Mouse (Mus musculus): ENCODE results near the gene Mthfd2l.

Gene Mthfd2l

DNA sequence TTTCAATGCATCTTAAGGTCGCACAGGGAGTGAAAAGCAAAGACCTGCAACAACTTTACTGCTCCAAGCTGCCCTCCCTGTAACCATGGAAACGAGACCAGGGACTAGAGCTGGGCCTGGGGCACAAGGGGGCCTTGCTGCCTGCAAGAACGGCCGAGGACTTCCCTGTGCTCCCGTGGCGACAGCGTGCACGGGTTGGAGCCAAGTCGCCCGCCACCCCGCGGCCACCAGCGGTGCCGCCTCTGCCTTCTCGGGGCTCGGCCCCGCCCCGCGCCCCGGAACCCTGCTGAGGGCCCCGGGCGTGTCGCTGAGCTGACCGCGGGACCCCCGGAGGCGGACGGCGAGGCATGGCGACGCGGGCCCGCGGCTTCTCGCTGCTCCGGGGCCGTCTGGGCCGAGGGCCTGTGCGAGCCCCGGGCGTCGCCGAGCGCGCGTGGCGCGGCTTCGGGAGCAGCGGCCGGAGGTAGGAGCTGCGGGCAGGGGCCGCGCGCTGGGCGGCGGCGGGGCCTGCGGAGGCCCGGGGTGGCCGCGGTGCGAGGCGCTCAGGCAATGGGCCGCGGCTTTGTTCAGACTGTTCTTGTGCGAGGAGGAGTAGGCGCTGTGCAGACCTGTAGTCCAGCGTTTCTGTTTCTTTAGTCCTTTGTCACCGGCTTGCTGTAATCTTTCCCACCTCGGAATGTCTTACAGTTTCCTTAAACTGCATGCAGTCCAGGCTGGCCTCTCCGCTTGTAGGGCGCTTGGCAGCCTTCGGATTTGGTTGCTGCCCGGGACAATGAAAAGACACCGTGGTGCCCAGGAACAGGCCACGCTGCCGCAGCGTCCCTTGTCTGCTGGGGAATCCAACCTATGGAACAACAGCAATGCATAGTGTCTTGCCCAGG lies at the start of gene Mthfd2l:
Gene Mthfd2l, plus strand, starts transcription at position 147 of the 881 bp plus-strand sequence.
- DNase-seq (ENCODE audit: low spot score): peak; percentile 70

DNA sequence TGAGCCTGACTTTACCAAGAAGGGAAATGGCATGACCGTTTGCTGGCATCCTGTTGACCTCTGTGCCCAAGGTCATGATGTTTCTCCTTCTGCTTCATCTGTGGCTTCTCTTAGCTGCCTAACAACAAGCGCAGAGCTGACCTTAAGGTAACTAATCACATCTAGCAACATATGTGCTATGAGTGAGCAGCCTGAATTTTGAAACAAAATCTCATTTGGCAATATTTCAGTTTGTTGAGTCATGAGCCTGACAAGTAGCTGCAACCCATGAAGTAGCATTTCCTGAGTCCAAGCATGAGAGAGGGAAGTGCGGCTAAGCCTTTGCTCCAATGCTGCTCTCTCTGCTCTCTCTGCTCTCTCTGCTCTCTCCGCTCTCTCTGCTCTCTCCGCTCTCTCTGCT lies 49.2 kb upstream of the Mthfd2l start:
- DNase-seq (ENCODE audit: low spot score): no peak

DNA sequence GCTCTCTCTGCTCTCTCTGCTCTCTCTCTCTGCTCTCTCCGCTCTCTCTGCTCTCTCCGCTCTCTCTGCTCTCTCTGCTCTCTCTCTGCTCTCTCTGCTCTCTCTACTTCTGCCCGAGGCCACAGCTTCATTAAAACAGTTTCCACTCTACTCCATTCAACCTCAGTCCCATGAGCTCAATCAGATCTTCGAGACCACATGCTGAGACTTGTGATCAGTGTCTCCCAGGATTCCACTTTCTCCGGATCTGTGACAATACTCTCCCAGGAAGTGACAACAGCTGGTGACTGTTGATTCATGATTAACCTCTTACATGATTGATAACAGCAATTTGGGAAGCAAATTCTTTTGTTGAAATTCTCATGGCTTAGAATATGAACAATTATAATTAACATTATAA lies 48.8 kb upstream of the Mthfd2l start:
- no peak for DNase-seq (ENCODE audit: low spot score)

DNA sequence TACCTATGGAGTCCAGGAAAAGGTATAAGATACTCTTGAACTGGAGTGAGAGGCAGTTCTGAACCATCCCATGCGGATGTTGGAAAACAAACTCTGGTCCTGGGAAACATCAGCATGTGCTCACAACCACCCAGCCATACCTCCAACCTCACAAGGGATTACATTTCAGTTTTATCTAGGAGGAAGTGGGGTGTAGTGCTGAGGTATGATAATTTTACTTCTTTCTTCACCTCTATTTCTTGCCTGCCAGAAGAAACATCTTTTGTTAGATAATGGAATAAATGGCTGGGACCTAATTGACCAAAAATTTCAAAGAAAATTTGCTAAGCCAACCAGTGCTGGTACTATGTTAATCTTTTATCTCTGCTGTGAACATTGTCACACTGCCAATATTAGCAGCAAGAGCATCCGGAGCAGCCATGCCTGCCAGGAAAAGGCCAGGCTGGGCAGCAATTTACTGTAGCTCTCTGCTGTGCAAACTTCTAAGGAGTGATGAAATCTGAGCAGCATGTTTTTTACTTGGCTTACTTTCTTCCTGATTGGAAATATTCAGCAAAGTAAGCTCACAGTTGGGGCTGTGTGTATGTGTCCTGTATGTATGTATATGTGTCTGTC lies 46.2 kb upstream of the Mthfd2l start:
- DNase-seq (ENCODE audit: low spot score): no peak

DNA sequence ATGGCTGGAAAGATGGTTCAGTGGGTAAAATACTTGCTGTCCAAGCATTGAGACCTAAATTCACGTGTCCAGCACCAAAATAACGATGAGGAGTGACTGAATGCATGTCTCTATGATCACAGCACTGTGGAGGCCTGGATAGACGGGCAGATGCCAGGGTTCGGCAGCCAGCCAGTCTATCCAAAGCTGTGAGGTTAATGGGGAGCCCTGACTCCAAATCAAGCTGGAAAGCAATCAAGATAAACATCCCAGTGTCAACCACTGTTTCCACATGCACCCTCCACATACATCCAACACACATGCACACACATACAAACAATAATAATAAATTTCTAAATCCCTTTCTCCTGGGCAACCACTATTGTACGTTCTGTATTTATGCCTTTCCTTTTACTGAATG lies 42.3 kb upstream of the Mthfd2l start:
- DNase-seq (ENCODE audit: low spot score): no peak

DNA sequence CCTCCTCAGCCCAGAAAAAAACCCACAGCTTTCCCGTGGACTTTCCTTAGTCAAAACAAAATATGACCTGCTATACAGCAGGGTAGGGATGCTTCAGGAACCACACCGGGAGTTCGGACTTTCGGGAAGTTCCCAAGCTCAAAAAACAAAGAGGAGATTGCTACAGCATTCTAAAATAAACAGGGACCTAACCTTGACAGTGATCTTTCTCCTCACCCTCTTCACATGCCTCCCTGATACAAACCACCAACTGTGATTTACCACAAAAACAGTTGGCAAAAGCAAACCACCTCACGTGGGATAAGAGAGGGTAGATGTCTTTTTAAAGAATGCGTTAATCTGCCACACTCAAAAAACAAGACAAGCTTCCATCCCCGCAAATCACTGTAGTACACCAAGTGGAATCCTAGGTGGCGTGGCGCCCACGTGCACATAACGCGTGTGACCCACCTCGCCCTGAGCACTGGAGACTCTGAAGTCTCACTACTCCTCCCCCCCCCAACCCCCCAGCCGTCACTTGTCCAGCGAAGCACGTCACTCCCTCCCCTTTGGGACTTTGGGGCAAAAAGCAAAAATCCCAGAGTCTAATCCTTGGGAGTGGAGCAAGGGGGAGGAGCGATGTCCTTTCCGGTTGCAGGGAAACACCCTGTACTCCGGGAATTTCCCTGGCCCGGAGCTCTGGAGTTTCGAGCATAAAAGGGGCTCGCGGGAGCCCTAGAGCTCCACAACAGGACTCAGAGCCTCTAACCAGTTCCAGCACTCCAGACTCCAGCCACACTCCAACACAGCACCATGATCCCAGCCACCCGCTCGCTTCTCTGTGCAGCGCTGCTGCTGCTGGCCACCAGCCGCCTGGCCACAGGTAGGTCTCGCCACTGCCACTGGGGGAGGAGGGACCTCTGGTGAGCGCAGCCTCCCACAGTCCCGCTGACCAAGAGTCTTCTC lies 40.1 kb upstream of the Mthfd2l start, which contains the start of gene Cxcl1:
Gene Cxcl1, plus strand, starts transcription at position 723 of the 945 bp plus-strand sequence.
- no peak for DNase-seq (ENCODE audit: low spot score)

DNA sequence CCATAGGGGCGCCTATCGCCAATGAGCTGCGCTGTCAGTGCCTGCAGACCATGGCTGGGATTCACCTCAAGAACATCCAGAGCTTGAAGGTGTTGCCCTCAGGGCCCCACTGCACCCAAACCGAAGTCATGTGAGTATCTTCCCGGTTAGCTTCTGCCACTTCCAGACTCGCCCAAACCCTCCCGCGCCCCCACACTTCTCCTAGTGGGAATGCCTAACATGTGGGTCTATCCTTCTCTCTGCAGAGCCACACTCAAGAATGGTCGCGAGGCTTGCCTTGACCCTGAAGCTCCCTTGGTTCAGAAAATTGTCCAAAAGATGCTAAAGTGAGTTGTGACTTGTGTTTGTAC lies 39.5 kb upstream of the Mthfd2l start:
- no peak for DNase-seq (ENCODE audit: low spot score)

DNA sequence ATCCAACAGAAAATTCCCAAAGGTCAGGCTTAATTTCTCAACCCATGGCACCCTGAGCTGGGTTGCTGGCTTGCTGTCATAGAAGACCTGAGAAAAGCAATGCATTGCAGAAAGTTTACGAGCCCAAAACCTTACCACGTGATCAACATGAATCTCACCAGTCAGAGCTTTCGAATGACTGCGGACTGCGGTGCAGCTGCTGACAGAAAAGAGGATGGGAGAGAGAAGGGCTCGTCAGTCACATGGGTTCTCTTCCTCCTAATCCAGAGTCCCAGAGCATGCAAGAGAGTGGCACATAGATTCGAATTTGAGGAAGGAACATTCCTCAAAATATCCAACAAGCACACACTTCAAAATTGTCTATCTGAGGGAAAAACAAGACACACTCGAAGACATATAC lies 36.7 kb upstream of the Mthfd2l start:
- DNase-seq (ENCODE audit: low spot score): no peak

DNA sequence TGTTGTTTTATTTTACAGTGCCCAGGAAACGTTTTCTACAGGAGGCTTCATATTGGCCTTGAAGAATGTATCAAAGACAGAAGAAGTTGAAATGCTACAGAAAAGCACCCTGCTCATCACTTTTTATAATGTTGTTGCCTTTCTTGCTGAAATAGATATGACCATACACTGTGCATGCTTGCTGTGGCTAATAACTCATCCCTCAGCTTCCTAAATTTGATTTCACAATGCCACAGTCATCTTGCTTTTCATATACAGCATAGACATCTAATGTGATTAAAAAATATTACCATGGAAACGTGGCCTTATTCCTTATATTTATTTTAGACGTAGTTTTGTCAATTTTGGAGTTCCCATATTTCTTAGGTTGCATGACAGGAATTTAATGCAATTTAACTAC lies 33.5 kb upstream of the Mthfd2l start:
- DNase-seq (ENCODE audit: low spot score): no peak

DNA sequence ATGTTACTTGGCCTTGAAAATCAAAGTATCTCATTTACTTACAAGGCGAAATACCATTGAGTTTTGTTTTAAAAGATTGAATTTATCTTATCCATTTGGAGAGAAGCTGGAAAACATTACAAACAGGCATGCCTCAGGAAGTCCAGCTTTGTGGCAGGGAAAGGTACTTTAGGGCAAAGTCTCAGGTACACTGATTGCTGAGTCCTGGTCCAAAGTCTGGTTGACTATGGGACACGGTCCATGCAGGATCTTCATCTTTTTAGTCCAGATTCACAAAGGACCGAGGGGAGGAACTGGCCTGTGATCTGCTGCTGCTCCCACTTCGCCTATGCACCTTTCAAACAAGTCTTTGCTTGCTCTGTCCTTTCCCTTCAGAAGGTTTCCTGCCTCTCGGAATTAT lies 31.6 kb upstream of the Mthfd2l start:
- DNase-seq (ENCODE audit: low spot score): no peak

DNA sequence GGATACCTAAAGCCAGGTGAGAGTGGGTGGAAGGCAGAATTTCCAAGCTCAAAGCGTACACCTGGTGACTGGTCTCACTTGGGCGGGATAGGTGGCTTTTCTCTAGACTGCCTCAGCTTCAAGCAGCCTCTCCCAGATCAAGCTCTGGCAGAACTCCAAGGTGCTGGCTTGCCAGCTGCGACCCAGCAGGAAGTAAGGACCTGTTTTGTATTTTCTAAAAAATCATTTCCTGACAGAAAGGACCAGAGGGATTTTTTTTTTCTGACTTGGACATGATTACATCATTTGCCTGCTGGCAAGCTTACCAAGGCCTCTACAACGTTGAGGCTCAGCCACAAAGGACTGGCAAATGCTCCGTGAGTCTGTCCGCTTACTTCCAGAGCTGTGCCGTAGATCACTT lies 30.8 kb upstream of the Mthfd2l start:
- DNase-seq (ENCODE audit: low spot score): no peak

DNA sequence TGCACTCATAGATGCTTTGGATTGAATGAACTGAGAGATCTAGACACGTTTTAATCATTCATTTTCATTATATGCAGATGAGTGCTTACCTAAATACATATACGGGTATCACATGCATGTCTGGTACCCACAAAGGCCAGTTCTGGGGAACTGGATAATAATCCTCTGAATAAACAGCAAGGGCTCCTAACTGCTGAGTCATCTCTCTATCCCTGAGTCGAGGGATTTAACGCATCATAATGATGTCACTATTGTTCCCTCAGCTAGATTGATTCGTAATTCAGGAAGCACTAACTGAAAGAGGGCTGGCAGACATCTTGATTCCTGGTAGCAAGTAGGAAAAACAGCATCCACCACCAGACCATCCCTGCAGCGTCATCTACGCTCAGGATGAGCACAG lies 30.2 kb upstream of the Mthfd2l start:
- DNase-seq (ENCODE audit: low spot score): no peak

DNA sequence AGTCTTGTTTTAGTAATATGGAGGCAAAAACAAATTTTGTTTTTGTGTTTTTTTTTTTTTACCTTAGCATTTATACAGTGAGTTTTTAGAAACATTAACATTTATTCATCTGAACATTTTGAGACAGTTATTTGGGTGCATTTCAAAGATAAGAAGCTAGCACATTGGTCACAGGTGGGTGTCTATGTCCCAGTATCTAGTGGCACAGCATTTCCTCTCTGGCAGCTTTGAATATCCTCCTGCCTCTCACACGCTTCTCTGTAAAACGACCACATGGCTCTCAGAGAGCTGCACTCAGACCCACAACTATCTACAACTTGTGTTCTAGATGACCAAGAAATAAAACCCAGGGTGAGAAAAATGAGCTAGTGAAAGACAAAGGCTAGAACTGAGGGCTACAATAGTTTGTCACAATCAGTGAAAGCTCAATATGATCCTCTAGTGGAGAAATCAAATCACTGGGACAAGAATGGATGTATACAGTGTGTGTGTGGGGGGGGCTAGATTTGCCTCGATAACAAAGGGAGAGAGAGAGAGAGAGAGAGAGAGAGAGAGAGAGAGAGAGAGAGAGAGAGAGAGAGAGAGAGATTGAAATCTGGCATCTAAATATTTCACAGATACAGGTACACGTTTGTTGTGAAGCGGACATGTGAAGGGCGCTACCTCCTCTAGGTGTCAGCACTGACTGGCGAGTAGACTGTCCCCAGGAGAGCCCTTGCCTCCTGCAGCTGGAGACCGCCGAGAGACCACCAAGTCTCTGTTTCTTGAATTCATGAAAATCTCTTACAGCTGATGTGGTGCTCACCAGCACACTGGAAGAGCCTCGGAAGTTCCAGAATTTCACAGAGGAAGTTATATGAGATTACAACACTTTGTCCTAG lies 28.3 kb upstream of the Mthfd2l start:
- DNase-seq (ENCODE audit: low spot score): no peak

DNA sequence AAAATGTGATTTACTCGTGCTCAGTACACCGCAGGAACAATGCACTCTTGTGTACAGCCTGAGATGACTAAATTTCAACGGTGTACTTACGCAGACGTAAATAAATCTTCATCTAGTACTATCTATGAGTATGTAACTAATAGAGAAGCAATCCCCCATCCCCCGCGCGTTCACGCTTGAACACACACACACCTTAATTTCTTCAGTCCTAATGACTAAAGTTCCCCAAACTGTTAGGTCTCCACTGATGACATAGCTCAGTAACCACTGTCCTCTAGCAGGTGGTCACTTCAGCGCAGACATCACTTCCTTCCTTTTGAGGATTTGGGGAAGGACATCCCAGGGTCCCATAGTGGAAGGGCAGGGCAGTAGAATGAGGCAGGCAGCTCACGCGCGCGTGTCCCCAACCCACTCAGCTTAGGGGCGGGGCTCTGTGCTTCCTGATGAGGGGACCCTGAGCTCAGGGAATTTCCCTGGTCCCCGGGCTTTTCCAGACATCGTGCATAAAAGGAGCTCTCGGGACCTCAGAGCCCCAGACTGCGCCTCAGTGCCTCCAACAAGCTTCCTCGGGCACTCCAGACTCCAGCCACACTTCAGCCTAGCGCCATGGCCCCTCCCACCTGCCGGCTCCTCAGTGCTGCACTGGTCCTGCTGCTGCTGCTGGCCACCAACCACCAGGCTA lies 27.4 kb upstream of the Mthfd2l start, which contains the start of gene Cxcl2:
Gene Cxcl2, plus strand, starts transcription at position 533 of the 682 bp plus-strand sequence.
- DNase-seq (ENCODE audit: low spot score): no peak

DNA sequence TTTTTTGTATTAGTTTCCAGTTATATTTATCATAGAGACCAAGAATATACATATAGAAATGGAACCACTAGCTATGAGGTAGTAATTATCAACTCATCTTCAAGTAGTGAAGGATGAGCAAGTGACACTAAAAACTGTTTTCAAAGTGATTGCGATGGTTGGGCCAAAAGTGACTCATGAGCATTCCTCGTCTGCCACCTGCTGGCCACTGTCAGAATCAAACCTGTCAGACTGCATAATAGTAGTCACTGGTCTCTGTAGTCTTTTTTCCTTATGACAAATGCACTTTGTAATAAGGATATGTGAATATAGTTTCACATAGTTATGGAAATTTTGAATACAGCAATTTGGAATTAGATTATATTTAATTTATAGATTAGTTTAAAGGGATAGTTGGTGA lies 21.9 kb upstream of the Mthfd2l start:
- DNase-seq (ENCODE audit: low spot score): peak; percentile 72

DNA sequence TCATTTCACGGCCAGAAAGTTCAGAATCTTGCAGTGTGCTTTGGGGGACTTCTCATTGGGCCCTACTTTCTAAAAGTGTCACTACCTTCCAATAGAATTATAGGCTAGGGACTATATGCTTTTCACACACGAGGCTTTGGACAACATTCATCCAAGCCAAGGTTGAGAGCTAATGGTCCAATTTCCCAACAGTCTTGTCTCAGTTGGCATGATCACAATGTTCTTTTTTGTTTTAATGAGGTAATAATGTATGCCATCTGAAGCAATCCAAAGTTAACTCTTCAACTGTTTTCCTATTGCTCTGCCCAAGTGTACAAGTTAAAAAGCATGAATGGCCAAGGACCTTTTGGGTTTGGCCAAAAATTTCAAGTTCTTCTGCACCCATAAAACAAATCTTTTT lies 11.4 kb upstream of the Mthfd2l start:
- no peak for DNase-seq (ENCODE audit: low spot score)

DNA sequence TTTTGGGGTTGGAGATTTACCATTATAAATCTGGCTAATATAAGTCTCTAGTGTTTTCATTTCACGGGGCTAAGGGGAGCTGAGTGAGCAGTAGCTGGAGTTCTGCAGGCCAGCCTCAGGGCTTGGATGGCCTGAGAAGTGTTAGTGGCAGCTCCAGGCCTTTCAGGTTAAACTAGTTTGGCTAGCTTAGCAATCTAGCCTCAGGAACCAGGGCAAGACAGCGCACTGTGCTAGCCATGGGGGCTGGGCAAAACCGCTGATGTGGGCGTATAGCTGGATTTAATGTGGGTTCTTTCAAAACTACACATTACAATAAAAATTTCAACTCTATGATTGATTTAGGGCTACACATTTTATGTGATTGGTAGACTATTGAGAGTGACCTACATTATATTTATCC lies 8.0 kb upstream of the Mthfd2l start:
- DNase-seq (ENCODE audit: low spot score): no peak

DNA sequence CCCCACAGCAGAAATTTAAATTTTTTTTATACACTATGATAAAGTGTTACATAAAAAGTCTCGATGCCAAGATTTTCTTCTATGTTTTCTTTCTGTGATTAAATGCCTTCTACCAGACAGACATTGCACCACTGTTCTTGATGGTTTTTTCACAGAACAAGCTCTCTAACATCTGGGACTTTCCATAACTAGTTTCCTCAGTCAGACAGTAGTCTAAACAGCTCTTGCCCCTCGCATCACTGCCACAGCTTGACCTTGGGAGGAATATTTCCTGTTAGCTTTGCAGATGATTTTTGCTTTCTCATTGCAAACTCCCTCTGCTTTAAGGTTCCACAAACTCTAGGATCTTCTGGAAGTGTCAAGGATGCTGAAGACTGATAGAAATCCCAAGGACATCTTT lies 371 bp upstream of the Mthfd2l start:
- DNase-seq (ENCODE audit: low spot score): no peak

DNA sequence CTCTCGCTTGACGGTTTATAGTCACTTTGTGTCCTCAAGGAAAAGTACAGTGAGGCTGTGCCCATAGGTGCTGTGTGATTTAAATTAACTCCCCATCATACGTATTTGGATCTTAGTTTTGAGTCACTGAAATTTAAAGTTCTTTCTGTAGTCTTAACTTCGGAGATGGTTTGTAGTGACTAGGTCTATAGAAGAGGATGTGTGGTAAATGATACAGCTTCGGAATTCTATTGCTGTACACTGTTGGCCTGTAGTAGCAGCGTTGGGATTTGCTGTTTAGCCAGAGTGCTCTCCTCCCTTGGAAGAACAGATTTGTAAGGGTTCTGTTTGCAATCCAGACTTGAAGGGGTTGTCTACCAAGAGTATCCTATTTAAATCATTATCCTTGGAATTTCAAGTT lies 994 bp downstream of the Mthfd2l start:
- no peak for DNase-seq (ENCODE audit: low spot score)

DNA sequence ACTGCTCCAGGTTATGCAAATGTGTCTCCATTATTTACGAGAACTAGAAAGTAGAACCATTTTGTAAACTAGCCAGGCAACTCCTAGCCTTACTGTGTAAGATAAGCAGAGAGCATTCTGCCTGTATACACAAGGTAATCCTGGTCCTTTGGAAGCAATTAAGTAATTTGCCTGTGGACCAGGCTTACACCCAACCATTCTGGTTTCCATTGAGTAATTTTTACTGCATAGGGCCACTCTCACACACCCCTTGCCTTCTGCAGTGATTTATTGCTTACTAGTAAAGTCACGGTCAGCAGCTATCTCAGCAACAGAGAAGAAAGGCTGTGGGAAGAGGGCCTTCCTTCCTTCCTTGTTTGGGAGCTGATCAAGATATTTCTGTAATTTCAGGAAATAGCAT lies 5.8 kb downstream of the Mthfd2l start:
- DNase-seq (ENCODE audit: low spot score): no peak

DNA sequence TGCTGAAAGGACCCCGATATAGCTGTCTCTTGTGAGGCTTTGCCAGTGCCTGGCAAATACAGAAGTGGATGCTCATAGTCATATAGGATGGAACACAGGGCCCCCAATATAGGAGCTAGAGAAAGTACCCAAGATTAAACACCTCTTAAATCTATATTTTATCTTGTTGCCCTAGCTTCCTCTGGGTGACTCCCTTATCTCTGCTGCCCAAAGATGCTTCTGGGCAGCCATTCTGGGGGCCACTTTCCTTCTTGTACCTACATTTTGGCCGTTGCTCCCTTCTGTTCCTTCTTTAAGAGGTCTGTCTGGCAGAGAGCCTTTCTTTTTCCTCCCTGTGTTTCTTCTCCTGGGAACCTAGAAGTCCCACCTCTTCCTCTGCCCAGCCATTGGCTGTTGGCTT lies 14.5 kb downstream of the Mthfd2l start:
- DNase-seq (ENCODE audit: low spot score): no peak
